8 mouse cellular contexts compared by ENCODE assay signal in genomic region chr5:34525663-34526476, GRCm38 (mm10). TPM values are rescaled to one million over a fixed set of nuclear protein-coding genes. Genes with fewer than 3 reads are reported as not detected.
A peak's percentile ranks its signal among the peaks of the same experiment; 100 is the strongest.
DNase-seq lines count a peak whose midpoint lies in the region; ATAC-seq lines count a peak whose summit lies in the region.

Gene Sh3bp2, plus strand, starts transcription at chr5:34525838.

- H3K4me3 ChIP-seq in hindbrain, embryonic 15.5 days, result peak within 1 kb of the TSS; percentile 50

- peak within 1 kb of the TSS; percentile 84 for H3K4me2 ChIP-seq in hindbrain, embryonic 15.5 days

- no peaks in the 10 kb centered on the region for H3K36me3 ChIP-seq in hindbrain, embryonic 15.5 days

- WGBS in hindbrain, embryonic 15.5 days, result 3% methylated on average over 38 of the region's 38 CpGs

- H3K4me1 ChIP-seq in hindbrain, embryonic 15.5 days (replicated peaks), result peaks cover 7% of the 10 kb centered on the region; the same call in 1 of the 2 replicates

- H3K27ac ChIP-seq in hindbrain, embryonic 15.5 days (replicated peaks), result no peak within 1 kb of the TSS

- peak within 1 kb of the TSS; percentile 57 for H3K9ac ChIP-seq in hindbrain, embryonic 15.5 days

- H3K27me3 ChIP-seq in hindbrain, embryonic 15.5 days, result 0 out of 2 replicates have a peak, but pooled peaks cover 4% of the 10 kb centered on the region

- no peaks in the 10 kb centered on the region for H3K9me3 ChIP-seq in hindbrain, embryonic 15.5 days

- ATAC-seq in hindbrain, embryonic 15.5 days (ENCODE audit: low FRiP score, low read depth), result peak; percentile 88

- peak; percentile 94 for DNase-seq in T-cell, adult 2 months (ENCODE audit: low spot score)
- DNase-seq in cerebellum, postnatal 36 days, result peak; percentile 76 to 87
- DNase-seq in gastrocnemius, adult 18-20 months (ENCODE audit: low spot score), result peak; percentile 97
- peak; percentile 79 for DNase-seq in left cerebral cortex, adult 11 months (ENCODE audit: low spot score)
- DNase-seq in lung, postnatal 4 days, result peak; percentile 95 to 98
- peak; percentile 90 for DNase-seq in retina, postnatal 1 day
- DNase-seq in thymus, postnatal 4 days, result peak; percentile 99

RNA-seq across cellular contexts. Expression of gene Sh3bp2, which starts in this region (rescaled TPM):
- 1 to 10 TPM in 1 of 2 experiments, under 1 TPM in 1; 0.59 to 1.4 TPM for total RNA-seq in gastrocnemius, adult 18-20 months (2021)
- 20.6 and 21.4 TPM in 2 replicates for polyA plus RNA-seq in hindbrain, embryonic 15.5 days (2015; fragmentation: Nextera tagmentation; extraction: Ambion mirVana)
